Mouse (Mus musculus) splenic B cell, adult 2 months (primary cell): ENCODE results near the gene Coro7.

ENCODE experiments used
- DNase-seq: peaks from one replicate; pipeline ENCODE4 v3.0.0-alpha.2; 2011; ENCODE audit warnings: low read depth, low spot score
- H3K27me3 ChIP-seq: 2 replicates; pipeline ENCODE4 v1.6.1; 2012; ENCODE audit warnings: mild to moderate bottlenecking, low read length, moderate library complexity, mixed read lengths; ENCODE audit not compliant: control insufficient read depth, poor library complexity, insufficient read depth, severe bottlenecking
- H3K36me3 ChIP-seq: 2 replicates; pipeline ENCODE4 v1.6.1; 2012; ENCODE audit warnings: mild to moderate bottlenecking, low read length, moderate library complexity, mixed read lengths; ENCODE audit not compliant: control insufficient read depth, poor library complexity, insufficient read depth, severe bottlenecking

Coro7 gene

DNA sequence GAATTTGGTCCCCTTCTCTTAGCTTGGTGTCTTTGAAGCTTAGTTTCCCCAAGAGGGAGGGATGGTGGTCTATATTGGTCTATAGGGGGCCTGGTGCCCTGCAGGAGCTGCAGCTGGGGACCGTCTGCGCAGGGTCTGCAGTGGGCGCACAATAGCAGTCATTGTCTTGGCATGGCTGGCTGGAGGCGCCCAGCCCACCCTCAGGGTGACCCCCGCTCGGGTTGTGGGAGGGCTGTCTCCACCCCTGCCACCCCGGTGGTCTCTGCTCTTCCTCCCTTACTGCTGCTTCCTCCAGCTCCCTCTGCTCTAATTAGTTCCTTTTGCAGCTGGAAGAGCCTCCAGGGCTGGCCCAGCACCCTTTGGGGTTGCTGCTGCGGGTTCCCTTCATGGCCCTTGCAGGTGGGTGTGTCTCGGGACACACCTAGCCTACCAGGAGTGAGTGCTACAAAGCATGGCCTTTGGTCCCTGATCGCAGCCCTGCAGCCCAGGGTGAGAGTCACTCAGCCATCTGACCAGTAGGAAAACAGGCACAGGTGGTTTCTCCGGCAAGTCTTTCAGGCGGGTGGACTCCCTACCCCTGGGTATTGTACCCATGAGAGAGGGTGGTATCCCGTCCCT lies 74.0 kb downstream of the Coro7 start:
- H3K27me3 ChIP-seq: no peaks in the 10 kb centered on the region
- no peaks in the 10 kb centered on the region for H3K36me3 ChIP-seq
- DNase-seq: no peak

DNA sequence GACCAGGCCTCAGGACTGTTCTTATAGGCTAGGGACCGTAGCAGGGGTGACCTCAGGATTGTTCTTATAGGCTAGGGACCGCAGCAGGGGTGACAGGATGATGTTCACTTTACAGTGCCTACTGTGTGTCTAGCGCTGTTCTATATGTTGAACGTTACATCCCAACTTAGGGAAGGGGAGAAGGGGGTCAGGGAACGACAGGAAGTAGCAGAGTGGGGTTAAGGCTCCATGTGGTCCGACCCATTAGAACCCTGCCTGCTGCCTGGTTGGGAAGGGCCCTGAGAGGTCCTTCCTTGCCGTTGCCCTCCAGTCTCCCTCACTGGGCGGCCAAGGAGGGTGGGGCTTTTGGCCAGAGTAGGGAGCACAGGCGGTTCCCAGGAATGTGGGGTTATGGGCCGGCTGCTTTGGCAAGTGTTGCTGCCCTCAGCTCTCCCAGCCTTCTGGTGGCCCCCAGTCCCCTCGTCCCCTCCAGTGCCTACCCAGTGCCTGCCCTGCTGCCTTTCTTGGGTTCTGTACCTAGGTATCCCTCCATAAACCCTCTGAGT lies 75.2 kb downstream of the Coro7 start:
- DNase-seq: no peak
- Histone ChIP-seq H3K27me3 (no peaks in the 10 kb centered on the region), H3K36me3 (no peaks in the 10 kb centered on the region)

- DNase-seq: no peak
- Histone ChIP-seq H3K36me3 (no peaks in the 10 kb centered on the region), H3K27me3 (no peaks in the 10 kb centered on the region)
Measured at GRCm38 (mm10) chr16:4603453-4603837, 76.1 kb downstream of the Coro7 start.

DNA sequence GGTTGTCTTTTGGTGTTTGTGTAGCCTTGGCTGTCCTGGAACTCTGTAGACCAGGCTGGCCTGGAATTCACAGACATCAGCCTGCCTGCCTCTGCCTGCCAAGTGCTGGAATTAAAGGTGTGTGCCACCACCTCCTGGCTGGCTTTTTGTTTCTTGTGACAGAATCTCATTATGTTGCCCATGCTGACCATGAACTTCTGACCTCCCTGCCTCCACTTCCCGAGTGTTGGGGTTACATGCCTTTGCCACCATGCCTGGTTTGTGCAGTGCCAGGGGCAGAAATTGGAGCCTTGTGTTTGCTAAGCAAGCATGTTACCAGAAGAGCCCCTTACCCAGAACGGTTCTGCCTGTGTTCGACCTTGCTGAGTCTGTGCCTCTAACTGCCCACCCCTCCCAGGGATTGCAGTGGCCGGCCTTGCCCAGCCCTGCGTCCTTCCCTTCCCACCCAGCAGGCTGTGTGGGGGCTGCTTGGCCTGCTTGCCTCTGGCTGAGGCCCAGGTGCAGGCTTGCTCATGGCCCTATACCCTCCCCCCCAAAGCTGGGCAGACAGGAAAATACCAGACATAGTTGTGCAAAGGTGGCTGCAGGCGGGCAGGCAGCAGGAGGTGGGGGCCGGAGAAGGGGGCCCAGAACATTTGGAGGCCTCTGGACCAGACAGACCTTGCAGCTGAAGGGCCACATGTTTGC lies 76.7 kb downstream of the Coro7 start:
- DNase-seq: no peak
- Histone ChIP-seq H3K27me3 (no peaks in the 10 kb centered on the region), H3K36me3 (no peaks in the 10 kb centered on the region)

- Histone ChIP-seq H3K27me3 (no peaks in the 10 kb centered on the region), H3K36me3 (no peaks in the 10 kb centered on the region)
- DNase-seq: no peak
Measured at GRCm38 (mm10) chr16:4602189-4602588, 77.4 kb downstream of the Coro7 start.

DNA sequence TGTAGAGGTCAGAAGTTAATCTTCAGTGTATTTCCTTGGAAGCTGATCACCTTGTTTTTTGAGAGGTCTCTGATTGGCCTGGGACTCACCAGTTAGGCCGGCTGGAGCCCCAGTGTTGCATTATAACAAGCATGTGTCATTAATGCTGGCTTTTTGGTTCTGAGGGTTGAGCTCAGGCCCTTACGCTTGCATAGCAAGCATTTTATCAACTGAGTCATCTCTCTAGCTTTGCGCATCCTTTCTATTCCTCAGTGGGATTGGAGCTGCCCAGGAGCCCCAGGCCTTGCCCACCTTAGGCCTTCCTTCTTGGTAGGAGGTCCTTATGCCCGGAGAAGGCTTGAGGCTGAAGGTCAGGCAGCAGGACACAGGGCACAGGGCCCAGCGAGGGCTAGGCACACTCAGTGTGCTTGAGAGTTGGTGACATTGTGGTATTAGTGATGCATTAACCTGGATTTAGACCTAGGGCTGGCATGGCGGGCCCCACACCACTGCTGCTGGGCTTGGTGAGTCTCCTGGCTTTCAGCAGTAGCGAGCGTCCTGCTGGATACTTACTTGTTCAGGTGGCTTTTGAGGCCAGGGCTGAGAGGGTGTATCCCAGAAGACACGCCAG lies 78.8 kb downstream of the Coro7 start:
- no peak for DNase-seq
- H3K36me3 ChIP-seq: no peaks in the 10 kb centered on the region

GRCm38 (mm10) chr16:4599616-4600015 lies 80.0 kb downstream of the Coro7 start:
- DNase-seq: no peak
- Histone ChIP-seq H3K36me3 (no peaks in the 10 kb centered on the region), H3K27me3 (no peaks in the 10 kb centered on the region; the same call in 1 of the 2 replicates)

More for the DNA sequence above, 78.8 kb downstream of the Coro7 start:
- H3K27me3 ChIP-seq: no peaks in the 10 kb centered on the region

DNA sequence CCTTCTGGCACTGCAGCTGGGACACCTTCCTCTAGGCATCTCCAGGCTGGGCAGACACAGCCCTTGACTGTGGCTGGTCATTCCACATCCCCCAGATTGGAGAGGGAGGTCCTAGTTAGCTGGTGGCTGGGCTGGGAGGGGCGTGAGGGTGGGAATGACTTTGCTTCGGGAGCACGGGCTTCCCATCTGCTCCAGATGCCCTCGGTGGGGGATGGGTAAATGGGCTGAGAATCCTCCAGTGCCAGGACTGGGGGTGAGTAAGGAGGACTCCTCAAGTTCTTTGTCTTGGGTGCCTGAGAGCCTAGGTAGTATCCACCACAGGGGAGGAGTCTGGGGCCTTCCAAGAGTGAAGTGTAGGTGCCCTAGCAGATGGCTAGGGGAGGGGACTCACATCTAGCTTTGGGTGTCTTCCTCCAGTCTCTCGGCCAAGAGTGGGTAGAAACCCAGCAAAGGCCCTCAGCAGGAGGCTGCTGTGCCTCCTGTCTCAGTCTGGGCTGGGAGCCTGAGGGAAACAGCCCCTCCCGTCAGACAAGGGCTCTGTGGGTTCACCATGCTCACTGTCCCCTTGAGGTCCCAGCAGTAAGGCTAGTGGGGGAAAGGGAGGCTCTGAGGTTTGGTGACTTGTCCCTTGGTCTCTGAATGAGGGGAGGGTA lies 80.6 kb downstream of the Coro7 start:
- no peak for DNase-seq
- H3K36me3 ChIP-seq: no peaks in the 10 kb centered on the region
- no peaks in the 10 kb centered on the region; the same call in none of the 2 replicates for H3K27me3 ChIP-seq

GRCm38 (mm10) chr16:4598041-4598440 lies 81.5 kb downstream of the Coro7 start:
- Histone ChIP-seq H3K27me3 (no peaks in the 10 kb centered on the region; the same call in none of the 2 replicates), H3K36me3 (no peaks in the 10 kb centered on the region)
- DNase-seq: no peak

DNA sequence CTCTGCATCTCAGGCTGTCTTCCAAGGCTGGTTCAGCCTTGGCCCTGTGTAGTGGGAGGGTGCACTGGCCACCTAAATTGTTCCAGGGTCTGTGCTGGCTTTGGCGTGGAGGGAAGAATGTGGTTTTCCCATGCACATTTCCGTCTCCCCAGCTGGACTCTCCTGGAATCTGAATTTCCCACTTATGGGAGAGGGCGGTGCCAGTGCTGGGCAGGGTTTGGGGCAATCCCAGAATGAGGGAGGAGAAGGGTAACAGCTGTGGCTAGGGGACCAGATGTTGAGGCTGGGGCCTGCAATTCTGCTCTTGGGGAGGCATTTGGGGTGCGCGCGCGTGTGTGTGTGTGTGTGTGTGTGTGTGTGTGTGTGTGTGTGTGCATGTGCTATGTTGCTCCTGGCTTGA lies 82.3 kb downstream of the Coro7 start:
- no peak for DNase-seq
- Histone ChIP-seq H3K36me3 (no peaks in the 10 kb centered on the region), H3K27me3 (no peaks in the 10 kb centered on the region; the same call in none of the 2 replicates)

DNA sequence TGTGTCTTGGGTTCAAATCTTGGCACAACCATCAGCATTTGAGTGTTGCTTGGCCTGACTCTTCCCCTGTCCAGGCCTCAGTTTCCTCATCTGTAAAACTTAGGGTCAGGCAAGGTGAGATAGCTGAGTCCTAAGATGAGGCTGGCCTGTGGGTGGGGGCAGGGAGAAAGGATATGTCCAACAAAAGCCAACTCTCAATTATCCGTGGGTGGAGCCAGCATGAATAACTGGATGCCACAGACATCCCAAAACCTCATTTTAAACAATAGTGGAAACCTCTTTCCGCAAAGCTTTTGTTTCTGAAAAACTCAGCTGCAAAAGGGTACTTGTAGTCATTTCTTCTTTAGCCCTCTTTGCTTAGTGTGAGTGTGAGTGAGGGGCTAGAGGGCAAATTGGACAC lies 82.7 kb downstream of the Coro7 start:
- no peaks in the 10 kb centered on the region; the same call in none of the 2 replicates for H3K27me3 ChIP-seq
- no peaks in the 10 kb centered on the region for H3K36me3 ChIP-seq
- no peak for DNase-seq

DNA sequence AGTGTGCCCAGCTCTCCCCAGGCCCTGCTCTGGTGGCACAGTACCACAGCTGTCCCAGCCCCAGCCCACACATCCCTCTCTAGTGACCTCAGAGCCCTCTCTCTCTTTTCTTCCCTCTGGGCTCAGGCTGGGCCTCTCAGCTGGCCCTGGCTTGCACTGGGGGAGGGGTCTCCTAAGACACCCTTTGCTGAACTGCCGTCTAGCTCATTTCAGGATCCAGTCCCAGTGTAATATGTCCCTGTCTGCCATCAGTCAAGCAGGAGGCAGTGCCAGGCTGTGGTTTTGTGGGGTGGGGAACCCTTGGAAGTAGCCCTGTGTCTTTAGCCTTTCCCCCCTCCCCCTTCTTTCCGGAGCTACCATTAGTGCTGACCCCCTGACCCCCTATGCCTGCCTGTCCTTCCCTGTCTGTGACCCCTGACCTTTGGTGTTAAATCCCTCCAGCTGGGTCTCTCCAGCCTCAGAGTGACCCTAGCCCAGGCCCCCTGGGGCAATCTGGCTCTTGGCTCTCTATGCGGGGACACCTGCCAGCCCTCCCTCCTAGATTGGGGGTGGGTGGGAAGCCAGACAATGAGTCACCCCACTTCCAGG lies 83.3 kb downstream of the Coro7 start:
- DNase-seq: no peak
- no peaks in the 10 kb centered on the region for H3K36me3 ChIP-seq
- H3K27me3 ChIP-seq: no peaks in the 10 kb centered on the region; the same call in none of the 2 replicates

- H3K36me3 ChIP-seq: no peaks in the 10 kb centered on the region
- no peaks in the 10 kb centered on the region; the same call in none of the 2 replicates for H3K27me3 ChIP-seq
- no peak for DNase-seq
Measured at GRCm38 (mm10) chr16:4595527-4595963, 84.0 kb downstream of the Coro7 start.

DNA sequence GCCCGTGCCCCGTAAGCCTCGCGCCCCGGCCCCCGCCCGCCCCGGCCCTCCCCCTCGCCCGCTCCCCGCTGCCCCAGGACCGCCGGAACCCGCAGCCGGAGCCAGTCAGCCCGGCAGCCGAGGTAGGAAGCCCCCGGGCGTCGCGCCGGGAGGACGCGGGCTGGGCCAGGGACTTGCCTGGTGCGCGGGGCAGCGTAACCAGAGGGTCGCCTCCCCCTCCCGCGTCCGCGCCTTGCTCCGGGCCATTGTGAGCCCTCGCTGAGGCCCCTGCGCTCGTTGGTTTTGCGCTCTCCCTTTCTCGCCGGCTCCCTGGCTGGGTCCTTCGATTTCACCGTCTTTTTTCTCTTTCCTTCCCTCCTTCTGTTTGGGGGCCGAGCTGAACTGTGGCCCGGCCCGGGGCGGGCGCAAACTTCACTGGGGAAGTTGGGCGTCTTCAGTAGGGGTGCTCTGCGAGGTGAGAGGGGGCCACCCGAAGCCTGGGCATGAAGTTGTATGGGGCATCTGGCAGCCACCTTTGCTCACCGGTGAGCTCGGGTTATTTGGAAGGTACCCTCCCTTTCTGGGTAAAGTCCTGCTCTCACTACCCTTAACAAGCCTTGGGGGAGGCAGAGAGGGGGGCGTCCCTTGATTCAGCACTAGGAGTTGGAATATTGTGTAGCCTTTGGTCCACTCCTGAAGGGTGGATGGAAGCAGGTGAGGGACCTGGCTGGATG lies 84.6 kb downstream of the Coro7 start:
- no peak for DNase-seq
- no peaks in the 10 kb centered on the region for H3K36me3 ChIP-seq
- H3K27me3 ChIP-seq: no peaks in the 10 kb centered on the region; the same call in none of the 2 replicates
